Mouse (Mus musculus) inflammation-experienced regulatory T-cells, adult 6 months (primary cell): ENCODE measurements at regions not wholly inside any gene's neighbourhood (a gene's known extent, or its start where the extent isn't known, plus 50 kb on each side); places are given as distances from the start of the nearest gene placed in this dataset.

Experiments
- ATAC-seq: one replicate; pipeline ENCODE4 v1.8.0; 2017

DNA sequence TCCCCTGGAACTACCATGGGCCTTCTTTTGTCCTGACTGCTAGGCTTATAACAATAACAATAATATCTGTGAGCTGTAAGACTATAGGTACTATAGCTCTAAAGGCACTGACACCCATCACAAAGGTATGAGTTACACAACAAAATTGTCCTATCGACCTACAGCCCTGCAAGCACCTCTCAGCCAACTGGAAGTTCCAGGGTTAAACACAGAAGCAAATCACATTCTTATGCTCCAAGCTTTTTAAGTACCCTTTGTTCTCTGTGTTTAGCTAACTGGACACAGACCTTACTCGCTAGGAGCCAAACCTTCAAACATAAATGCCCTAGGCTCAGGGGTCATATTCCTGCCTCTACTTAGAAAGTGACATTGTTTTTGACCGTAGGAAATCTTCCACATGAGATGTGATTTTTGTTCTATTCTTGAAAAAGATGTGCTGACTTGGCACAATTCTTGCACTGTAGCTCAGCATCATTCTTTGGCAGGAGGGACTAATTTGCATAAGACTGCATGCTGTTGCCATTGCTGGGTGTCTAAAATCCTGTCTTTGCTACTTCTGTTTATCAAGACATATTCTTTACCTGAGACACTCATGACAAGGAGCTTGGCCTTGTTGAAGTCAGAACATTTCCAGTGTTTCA, 66.8 kb upstream of the Tbl1x start:
- ATAC-seq: no peak

DNA sequence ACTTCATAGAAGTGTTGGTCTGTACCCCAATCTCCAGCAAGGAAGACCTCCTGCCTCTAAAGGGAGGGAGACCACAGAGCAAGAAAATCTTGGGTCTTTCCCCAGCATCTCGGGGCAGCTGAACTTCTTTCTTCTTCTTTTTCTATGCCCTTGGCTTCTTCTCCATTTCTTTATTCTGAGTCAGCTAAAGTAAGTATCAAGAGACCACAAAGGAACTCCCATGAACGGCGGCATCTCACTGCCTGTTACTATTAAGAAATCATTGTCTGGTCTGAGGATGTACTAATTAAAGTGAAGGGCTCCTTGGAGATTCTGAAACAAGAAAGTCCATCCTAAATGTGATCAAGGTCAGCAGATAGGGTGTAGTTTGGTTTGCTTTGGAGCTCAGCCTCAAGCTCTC, 64.1 kb upstream of the Tbl1x start:
- no peak for ATAC-seq

DNA sequence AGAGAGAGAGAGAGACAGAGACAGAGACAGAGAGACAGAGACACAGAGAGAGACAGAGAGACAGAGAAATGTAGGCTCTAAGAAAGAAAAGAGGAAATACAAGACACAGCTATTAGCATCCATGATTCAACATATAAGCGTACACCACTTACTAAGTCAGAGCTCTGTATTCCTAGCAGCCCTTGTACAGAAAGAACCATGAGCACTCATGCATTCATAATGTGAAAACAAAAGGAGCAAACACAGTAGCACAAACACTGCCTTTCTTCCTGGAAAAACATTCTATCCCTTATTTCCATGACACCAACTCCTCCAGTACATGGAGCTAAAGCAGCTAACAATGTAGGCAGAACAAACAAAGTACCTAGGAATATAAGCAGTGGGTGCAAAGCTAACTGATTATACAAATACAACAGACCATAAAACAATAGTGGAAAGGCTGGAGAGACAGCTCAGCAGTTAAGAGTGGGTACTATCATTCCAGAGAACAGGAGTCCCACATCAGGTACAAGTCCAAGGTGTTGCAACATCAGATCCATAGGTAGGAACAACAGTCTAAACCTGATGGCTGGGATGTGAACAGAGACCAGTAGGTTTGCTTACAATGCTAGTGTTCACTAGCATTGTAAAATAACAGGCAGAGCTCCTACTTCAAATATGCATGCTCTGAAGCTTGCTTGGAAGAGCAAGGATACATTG, 58.7 kb upstream of the Tbl1x start:
- ATAC-seq: no peak
